Mouse (Mus musculus): ENCODE measurements at regions not wholly inside any gene's neighbourhood (a gene's known extent, or its start where the extent isn't known, plus 50 kb on each side); places are given as distances from the start of the nearest gene placed in this dataset.

DNA sequence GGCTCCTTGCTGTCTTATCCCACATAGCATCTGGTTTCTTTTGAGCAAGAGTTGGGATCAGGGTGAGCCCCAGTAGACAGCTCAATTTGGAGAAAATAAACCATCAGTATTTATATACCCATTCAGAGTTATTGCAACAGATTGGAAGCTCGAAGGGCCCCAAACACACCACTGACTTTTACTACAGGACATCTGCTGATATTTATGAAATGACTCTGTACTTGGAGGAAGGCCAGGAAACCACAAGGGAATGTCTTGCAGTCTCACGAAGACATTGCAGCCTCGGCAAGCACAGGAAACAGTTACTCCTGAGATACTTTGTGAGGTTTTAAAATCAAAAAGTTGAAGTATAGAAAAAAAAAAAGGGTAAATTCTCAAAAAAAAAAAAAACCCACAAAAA is 375.1 kb upstream of the 4931408C20Rik start:
- peak in 1 of 2 experiments; percentile 4 for DNase-seq (ENCODE audit: low spot score in 2 of 2)
